Mouse (Mus musculus): ENCODE measurements around the gene Fzd2.
"Not testable (repeated sequence)": the region's sequence is repeated elsewhere in the genome, so short reads cannot be mapped to it uniquely, and the experiment has no call there.

Fzd2 gene

DNA sequence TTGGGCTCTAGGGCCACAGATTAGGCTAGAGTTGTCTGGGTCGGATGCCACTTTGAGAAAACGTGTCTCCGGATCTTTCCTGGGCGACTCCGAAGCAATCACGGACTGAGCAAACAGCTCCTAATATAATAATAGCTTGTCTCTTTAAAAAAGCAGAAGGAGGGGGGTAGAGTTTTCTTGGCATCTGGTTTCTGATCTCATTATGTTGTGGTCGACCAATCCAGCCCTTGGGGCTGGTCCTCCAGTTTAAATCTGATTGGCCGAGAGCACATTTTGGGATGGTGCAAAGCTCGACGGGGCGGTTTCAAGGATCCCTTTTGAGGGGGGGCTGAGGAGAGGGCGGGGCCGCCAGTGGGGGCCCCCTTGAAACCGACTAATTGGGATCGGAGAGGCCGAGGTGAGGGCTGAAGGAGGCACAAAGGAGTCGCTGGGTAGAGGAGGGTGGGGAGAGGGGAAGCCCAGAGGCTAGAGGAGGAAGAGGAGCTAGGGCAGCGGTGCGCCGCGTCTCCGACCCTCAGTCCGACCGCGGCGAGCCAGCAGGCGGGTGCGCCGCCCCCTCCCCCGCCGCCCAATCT is at the start of gene Fzd2:
Gene Fzd2 (plus strand): TSS at position 387 of the 575 bp plus-strand sequence.
- DNase-seq, result peak; percentile 90

DNA sequence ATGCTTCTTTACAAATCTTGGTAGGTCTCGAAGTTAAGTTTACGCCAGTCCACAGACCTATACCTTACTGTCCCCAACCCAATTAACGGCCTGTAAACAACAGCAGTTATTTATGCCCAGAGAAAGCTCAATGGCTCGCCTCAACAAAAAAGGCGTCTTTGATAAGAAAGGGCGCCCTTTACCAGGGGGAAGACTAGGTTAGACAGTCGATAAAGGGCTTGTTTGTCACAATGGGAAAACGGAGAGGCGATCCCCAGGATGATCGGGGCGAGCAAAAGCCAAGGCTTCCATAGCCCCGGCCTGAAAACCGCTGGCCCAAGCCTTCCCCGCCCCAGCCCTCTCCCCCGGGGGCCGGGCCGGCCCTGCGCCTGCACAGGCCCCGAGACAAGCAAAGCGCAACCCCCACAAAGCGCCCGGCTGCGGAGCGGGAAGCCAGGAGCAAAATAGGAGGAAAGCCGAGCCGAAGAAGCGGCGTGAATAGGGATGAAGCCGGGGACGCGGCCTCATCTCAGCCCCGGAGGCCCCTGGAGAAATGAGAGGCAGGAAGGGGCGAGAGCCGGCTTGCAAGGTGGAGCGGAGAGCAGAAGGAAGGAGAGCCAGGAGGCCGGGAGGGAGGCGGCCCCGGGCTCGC is 48.7 kb upstream of the Fzd2 start:
- no peak for DNase-seq

DNA sequence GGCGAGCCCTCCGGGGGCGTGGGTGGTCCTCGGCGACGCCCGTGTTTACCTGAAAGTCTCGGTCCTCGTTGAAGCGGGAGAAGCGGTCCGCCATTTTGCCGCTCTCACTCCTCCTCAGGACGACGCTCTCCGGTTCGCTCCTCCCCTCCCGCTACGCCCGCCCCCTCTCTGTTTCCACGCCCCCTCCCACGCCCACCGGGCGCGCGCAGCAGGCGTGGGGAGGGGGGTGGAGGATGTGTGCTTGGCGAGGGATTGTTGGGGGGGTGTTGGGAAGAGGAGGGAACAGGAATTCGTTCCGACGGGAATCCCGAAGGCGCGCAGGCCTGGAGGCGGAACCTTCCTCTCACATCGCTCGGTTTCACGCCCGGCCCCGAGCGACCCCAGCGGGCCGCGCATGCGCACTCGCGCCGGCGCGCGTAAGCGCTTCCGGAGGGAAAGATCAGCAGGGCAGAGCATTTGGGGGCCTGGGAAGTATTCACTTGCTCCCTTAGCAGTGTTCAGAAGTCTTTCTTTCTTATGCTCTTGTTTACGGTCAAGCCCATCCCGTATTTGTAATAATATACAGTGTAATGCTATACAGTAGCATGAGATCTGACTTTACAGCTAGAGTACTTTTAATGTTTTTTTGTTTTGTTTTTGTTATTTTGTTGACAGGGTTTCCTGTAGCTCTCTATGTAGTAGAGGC is 48.0 kb upstream of the Fzd2 start, which contains the start of gene Gpatch8:
Gene Gpatch8 (minus strand): TSS at position 362 of the 685 bp plus-strand sequence.
- DNase-seq, result peak; percentile 97

DNA sequence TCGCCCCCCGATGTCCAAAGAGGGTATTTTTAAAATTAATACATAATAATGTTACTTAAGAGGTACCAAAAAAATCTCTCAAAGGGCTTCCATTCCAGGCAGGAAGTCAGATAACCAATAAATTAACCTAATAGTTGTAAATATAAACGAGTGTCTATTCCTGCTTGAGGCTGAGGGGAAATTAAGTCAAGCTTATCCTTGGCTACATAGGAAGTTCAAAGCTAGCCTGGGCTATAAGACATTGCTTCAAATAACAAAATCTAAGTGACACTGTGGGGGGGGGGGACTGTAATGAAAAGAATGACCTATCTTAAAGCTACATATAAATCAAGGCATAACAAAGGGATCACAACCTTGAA is 47.5 kb upstream of the Fzd2 start:
- no peak for DNase-seq

DNA sequence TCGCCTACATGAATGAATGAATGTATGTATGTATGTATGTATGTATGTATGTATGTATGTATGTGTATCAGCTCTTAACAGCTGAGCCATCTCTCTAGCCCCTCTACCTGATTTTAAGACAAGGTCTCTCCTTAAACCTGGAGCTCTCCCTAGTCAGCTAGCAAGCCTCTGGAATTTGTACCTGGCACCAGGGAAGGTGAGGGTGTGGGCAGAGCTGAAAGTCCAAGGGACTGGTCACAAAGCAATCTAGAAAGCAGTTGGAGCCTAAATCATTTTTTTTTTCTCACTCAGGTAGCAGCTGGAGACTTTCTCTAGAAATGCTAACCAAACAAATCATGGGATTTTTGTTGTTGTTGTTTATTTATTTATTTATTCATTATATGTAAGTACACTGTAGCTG is 46.8 kb upstream of the Fzd2 start:
- DNase-seq, result peak; percentile 31

DNA sequence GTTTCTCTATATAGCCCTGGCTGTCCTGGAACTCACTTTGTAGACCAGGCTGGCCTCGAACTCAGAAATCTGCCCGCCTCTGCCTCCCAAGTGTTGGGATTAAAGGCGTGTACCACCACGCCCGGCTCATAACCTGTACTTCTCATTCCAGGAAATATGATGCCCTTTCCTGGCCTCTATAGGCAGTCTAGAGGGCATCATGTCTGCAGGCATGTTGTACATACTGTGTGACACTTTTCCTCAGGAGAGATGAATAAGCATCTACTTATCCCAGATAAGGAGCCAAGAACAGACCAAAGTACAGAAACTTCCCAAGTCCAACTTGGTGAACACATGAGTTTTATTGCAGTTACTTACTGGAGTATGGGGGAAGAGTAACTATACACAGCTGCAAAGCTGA is 45.5 kb upstream of the Fzd2 start:
- DNase-seq, result no peak

DNA sequence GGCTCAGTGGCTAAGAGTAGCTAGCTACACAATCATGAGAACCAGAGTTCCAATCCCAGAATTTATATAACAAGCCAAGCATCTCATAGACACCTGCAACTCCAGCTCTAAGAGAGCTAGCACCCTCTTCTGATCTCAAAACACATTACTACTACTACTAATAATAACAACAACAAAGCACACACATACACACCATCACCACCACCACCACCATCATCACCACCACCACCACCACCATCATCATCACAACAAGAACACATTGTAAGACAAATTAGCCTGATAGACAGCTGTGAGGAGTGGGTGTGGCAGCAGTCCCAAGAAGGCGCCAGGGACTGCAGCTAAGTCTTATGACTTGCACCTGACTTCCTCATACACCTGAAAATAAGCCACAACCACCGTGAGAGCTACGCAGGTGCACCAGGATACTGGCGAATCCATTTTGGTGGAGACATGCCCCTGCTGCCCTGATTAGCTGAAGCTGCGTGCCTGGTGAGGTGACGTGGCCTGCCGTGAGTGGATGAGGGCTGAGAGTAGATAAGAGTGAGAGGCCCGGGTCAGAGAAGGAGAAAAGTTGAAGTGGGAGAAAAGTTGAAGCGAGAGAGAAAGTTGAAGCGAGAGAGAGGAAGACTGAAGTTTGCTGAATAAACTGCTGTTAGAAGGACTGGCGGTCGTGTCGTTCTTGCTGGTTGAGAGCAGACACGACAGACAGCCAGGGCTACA is 39.1 kb upstream of the Fzd2 start:
- not testable (repeated sequence) for DNase-seq

DNA sequence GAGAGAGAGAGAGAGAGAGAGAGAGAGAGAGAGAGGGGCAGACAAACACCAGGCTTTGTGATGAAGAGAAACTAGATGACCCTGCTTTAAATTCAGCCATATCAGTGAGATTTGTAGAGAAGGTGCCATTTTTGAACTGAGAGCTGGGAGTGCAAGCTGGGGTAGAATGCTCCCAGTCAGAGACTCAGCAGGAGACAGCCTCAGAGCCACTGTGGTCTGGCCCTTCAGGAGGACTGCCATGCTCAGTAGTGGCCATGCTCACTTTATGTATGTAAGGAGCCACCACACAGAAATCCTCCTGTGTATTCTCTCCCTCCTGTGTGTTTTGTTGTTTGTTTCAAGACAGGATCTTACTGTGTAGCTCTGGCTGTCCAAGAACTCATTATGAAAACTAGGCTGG is 38.5 kb upstream of the Fzd2 start:
- no peak for DNase-seq

DNA sequence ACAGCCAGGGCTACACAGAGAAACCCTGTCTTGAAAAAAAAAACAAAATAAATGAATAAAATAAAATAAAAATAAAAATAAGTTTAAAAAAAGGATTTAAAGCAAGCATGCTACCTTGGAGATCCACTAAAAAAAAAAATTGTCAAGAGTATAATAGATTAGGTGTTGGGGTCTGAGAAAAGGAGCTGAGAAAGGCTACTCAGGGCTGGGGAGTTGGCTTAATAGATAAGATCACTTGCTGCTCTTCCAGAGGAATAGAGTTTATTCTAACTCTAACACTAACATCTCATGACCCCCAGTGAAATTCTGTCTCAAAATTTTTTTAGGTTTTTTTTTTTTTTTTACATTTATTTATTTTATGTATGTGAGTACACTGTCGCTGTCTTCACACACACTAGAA is 37.9 kb upstream of the Fzd2 start:
- no peak for DNase-seq

DNA sequence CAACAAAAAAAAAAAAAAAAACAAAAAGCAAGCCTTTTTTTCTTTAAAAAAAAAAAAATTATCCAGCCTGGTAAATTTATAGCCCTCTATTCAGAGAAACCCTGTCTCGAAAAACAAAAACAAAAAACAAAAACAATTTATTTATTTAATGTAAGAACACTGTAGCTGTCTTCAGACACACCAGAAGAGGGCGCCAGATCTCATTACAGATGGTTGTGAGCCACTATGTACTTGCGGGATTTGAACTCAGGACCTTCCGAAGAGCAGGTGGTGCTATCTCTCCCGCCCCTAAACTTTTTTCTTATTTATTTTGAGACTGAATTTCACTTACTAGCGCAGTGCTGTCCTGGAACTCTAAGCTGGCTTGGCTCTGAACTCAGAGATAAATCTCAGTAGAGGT is 37.0 kb upstream of the Fzd2 start:
- DNase-seq, result no peak

DNA sequence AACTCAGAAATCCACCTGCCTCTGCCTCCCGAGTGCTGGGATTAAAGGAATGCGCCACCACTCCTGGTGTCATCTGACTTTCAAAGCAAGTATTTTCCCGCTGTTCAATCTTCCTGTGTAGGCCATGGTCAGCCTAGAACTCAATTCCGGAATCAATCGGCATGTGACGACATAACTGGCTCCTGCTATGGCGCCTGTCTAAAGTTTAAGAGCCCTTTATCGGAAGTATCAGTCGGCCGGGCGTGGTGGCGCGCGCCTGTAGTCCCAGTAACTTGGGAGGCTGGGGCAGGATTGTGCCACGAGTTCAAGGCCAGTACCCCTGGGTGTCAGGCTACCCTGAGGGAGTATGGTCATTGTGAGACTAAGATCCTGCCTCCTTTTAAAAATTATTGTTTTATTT is 36.5 kb upstream of the Fzd2 start:
- DNase-seq, result no peak

DNA sequence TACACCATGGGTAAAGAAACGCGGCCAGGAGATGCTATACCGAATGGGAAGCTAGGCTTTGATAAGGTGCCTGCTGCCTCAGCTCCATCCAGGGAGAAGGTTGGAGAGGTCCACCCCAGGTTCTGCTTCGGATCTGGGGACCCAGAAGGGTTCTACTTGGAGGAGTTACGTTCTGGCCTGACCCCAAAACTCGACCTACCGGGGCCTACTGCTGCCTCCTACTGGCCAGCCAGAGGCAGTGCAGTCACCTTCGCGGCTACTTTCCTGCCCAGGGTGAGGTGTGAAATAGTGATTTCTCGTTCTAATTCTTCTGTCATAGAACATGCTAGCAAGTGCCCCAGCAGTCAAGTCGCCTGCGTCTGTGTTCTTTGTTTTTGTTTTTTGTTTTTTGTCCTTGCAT is 36.0 kb upstream of the Fzd2 start:
- no peak for DNase-seq

DNA sequence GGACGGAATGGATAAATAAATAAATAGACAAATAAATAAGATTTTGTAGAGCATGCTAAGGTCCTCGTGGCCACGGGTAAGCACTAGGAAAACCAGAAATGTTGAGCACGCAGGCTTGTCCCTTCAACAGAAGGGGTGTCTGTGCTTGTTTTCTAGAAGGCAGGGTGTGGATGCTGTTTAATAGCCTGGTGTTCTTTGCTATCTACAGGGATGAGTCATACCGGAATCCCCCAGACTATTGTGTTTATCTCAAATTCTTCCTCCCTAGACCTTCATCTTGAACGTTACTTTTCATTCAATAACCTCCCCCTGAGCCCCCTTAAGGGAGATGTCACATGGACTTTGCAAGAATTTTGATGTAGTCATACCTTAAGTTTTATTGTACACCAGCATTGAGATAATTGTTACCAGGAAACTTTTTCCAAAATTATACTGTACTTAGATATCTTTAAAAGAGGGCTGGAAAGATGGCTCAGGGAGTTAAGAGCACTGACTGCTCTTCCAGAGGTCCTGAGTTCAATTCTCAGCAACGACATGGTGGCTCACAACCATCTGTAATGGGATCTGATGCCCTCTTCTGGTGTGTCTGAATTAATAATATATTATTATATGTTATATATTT is 35.3 kb upstream of the Fzd2 start:
- no peak for DNase-seq

DNA sequence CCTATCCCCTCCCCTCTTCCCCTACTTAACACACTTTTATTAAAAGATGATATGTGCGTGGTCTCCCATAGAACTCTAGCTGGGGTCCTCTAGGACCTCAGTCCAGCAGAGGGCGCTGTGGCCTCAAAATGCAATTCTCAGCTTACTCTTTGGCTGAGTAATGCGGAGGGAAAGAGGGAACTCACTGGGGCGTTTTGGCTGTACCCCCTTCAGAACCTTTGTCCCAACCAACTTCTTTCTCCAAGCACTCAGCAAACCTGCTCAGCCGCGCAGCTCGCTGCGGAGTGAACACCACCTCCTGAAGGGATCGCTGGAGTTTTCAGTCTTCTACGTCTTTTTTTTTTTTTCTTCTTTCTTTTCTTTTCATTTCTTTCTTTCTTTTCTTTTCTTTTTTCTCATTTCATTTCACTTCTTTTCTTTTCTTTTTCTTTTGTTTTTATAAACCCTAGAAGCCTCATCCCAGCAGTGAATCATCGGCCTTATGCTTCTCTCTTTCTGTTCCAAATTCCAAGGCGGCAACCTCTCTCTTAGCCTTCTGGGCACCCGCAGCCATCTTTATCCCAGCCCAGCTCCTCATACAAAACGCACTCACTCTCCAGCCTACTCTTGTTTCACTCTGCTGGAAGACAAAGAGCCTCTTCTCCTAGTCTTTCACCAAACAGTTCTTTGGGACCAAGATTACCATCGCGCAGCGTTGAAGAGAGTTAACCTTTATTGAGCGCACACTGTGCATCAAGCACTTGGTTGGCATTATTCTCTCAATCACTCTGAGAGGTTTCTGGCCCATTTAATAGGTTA is 31.1 kb upstream of the Fzd2 start:
- peak; percentile 94 for DNase-seq

DNA sequence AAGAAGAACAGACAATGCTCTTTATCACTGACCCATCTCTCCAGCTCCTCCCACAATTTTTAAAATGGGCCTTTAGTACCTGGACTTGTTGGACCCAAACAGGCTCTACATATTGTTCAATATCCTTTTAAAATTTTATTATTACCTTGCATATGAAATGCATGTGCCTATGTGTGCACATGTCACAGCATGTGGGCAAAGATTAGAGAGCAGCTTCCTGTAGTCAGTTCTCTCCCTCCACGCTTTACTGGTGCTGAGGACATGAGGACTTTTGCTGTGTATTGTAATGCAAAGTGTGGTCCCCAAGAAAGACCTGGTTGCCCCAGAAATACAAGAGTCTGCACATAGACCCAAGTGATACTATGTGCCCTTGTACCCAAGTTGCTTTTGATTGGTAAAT is 29.2 kb upstream of the Fzd2 start:
- no peak for DNase-seq

DNA sequence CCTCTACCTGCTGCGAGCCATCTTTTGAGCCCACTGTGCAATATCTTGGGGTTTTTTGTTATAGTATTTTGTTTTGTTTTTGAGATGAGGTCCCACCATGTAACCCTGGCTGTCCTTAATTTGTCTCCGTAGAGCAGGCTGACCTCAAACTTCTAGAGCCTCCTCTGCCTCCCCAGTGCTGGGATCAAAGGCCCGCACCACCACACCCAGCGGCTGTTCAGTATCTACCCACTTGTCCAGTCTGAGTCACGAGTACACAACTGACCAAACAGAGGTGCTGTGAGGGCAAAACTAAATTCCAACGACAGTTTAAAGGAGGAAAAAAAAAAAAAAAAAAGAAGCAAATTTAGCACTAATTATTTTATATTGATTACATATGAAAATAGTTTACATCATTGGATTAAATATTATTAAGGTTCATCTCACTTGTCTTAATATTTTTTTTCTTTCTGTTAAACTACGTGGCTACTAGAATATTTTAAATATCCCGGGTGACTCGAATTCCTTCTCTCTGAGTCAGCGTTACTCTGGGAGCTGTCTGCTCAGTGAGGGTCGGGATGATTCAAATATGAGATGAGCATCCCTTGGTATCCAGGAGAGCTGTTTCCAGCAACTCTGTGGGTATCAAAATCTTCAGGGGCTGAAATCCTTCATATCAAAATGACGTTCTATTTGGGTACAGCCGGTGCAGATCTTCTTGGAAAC is 28.0 kb upstream of the Fzd2 start:
- no peak for DNase-seq

DNA sequence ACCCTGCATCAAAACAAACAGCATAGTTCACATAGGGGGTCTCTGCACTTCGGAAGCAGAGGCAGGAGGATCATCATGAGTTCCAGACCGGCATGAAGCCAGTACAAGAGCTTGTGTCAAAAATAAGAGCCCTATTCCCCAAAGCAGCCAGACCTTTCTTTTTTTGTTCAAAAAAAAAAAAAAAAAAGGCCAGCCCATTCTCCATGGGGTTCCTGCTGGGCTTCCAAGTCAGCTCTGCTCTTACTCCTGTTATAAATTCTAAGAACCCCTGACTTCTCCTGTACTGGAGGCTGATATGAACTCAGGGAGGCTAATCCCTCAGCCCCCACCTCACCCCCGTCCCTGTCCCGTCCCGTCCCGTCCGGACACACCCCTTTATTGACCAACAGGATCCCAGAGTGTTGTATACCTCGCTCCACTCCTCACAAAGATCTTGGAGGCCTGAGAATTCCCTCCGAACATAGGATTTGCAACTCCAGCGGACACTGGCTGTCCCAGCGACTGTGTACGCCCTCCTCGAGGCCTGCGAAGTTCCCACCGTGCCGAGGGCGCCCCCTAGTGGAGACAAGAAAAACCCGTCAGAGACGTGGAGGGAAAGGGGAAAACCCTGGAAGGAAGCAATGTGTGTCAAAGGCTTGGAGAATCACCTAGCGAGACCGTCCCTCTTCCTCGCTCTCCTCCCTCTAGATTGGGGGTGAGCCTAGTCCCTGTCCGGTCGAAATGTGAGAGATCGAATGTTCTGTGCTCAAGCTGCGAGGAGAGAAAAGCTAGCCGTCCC is 25.7 kb upstream of the Fzd2 start:
- DNase-seq, result peak; percentile 93

DNA sequence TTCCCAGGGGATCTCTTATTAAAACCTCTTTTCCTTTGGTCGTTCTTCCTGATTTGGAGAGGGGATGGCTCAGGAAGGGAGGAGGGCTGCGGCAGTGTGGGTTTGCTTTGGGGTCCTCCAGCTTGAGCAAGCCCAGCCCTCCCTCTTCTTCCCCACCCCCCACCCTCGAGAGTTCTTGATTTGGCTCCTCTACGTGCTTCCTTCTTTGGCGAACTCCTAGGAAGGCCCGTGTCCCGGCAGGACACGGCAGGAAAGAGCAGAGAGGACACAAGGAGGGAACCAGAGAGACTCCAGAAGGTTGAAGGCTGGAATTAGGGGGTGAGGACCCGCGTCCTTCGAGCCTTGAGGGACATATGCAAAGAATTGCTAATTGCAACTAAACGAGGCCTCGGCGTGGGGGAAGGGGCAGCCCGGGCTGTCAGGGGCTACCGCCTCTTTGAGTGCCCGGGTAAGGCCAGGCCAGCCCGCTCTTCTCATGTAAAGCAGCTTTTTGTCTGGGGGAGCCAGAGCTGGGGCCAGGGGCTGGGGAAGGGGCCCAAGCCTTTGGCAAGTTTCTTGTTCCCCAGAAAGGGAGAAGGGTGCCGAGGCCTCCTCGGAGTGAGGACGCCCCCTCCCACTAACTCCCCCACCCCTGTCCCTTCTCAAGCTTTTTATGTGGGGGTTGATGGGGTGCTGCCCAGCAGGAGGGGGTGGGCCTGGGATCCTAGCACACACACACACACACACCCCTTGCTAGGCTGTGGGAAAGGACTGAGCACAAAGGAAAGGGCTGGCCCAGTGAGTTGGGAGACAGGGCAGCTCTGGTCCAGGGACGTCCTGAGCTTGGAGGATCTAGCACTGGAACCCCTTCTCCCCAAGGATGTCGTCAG is 24.8 kb upstream of the Fzd2 start, which contains the start of gene Gm11627:
Gene Gm11627 (minus strand): TSS at position 297 of the 869 bp plus-strand sequence.
- peak; percentile 60 for DNase-seq

DNA sequence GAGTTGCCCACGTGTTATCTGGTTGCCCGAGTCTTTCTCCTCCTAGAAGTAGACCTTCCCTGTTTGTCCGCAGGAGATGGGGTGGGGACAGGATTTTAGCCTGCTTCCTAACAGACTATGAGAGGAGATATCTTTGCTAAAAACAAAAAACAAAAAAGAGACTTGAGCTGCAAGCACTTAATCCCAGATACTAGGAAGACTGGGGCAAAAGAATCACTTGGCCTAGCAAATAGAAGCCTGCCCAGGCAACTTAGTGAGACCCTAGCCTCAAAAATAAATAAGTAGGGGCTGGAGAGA is 24.2 kb upstream of the Fzd2 start:
- no peak for DNase-seq

Data from kidney, postnatal 10 days (tissue).